Mouse (Mus musculus): ENCODE data around the gene Mapkap1. TPM values are rescaled to one million over a fixed set of nuclear protein-coding genes. Genes with fewer than 3 reads are reported as not detected.

Mapkap1 gene
- polyA plus RNA-seq, 1 experiment from 2014 or later: 95.9 TPM

- Histone ChIP-seq H3K4me1 (peaks cover 10% of the 10 kb centered on the region; the same call in 1 of the 2 replicates), H3K4me3 (peak overlapping the region; percentile 42), H3K27me3 (no peaks in the 10 kb centered on the region), H3K36me3 (no peaks in the 10 kb centered on the region), H3K27ac (peak overlapping the region; percentile 63), H3K9me3 (no peaks in the 10 kb centered on the region), H3K9ac (peak overlapping the region; percentile 17; the same call in 1 of the 2 replicates), H3K4me2 (peak overlapping the region; percentile 72)
- peak; percentile 82 for ATAC-seq (ENCODE audit: insufficient number of reproducible peaks, low FRiP score, low TSS enrichment, low read depth)
- WGBS: 9% methylated on average over 21 of the region's 21 CpGs
These were observed 239.4 kb downstream of the Mapkap1 start for GRCm38 (mm10) chr2:34645851-34646540.

- peaks cover 10% of the 10 kb centered on the region; the same call in 1 of the 2 replicates for H3K4me1 ChIP-seq
- 15% methylated on average over 5 of the region's 5 CpGs for WGBS
- H3K4me3 ChIP-seq: peak overlapping the region; percentile 42
- H3K27ac ChIP-seq: no peak overlapping the region
- ATAC-seq (ENCODE audit: insufficient number of reproducible peaks, low FRiP score, low TSS enrichment, low read depth): no peak; the same call in 1 of the 2 replicates
- no peaks in the 10 kb centered on the region for H3K27me3 ChIP-seq
- H3K4me2 ChIP-seq: peak overlapping the region; percentile 72
- H3K9me3 ChIP-seq: no peaks in the 10 kb centered on the region
- H3K36me3 ChIP-seq: no peaks in the 10 kb centered on the region
- no peak overlapping the region for H3K9ac ChIP-seq
These were observed 239.9 kb downstream of the Mapkap1 start for GRCm38 (mm10) chr2:34646541-34646865.

GRCm38 (mm10) chr2:34647410-34647809 lies 240.8 kb downstream of the Mapkap1 start:
- no peak overlapping the region for H3K4me2 ChIP-seq
- no peaks in the 10 kb centered on the region for H3K9me3 ChIP-seq
- no peak overlapping the region for H3K9ac ChIP-seq
- H3K4me1 ChIP-seq: peaks cover 10% of the 10 kb centered on the region; the same call in 1 of the 2 replicates
- H3K27ac ChIP-seq: no peak overlapping the region
- no peak overlapping the region for H3K4me3 ChIP-seq
- WGBS: 71% methylated on average over 11 of the region's 11 CpGs
- H3K27me3 ChIP-seq: no peaks in the 10 kb centered on the region
- ATAC-seq (ENCODE audit: insufficient number of reproducible peaks, low FRiP score, low TSS enrichment, low read depth): no peak
- H3K36me3 ChIP-seq: no peaks in the 10 kb centered on the region

- 41% methylated on average over 10 of the region's 10 CpGs for WGBS
- no peak overlapping the region for H3K4me3 ChIP-seq
- no peak overlapping the region for H3K4me2 ChIP-seq
- H3K9ac ChIP-seq: no peak overlapping the region
- H3K27ac ChIP-seq: no peak overlapping the region
- no peaks in the 10 kb centered on the region for H3K9me3 ChIP-seq
- ATAC-seq (ENCODE audit: insufficient number of reproducible peaks, low FRiP score, low TSS enrichment, low read depth): no peak
- H3K4me1 ChIP-seq: peaks cover 15% of the 10 kb centered on the region
- peaks cover 11% of the 10 kb centered on the region; the same call in 1 of the 2 replicates for H3K27me3 ChIP-seq
- H3K36me3 ChIP-seq: no peaks in the 10 kb centered on the region
These were observed 261.2 kb downstream of the Mapkap1 start for GRCm38 (mm10) chr2:34667820-34668219.

GRCm38 (mm10) chr2:34668440-34669191 lies 262.0 kb downstream of the Mapkap1 start:
- H3K36me3 ChIP-seq: no peaks in the 10 kb centered on the region
- H3K9me3 ChIP-seq: no peaks in the 10 kb centered on the region
- peaks cover 15% of the 10 kb centered on the region for H3K4me1 ChIP-seq
- peaks cover 11% of the 10 kb centered on the region; the same call in 1 of the 2 replicates for H3K27me3 ChIP-seq
- WGBS: 33% methylated on average over 17 of the region's 17 CpGs
- no peak overlapping the region for H3K27ac ChIP-seq
- no peak for ATAC-seq (ENCODE audit: insufficient number of reproducible peaks, low FRiP score, low TSS enrichment, low read depth)
- H3K4me3 ChIP-seq: 0 out of 2 replicates have a peak overlapping the region, but pooled peaks have one; percentile 3
- H3K9ac ChIP-seq: no peak overlapping the region
- no peak overlapping the region for H3K4me2 ChIP-seq

GRCm38 (mm10) chr2:34669203-34669746 lies 262.7 kb downstream of the Mapkap1 start:
- H3K36me3 ChIP-seq: 0 out of 2 replicates have a peak, but pooled peaks cover 5% of the 10 kb centered on the region
- no peak overlapping the region for H3K4me2 ChIP-seq
- no peaks in the 10 kb centered on the region for H3K9me3 ChIP-seq
- peaks cover 15% of the 10 kb centered on the region for H3K4me1 ChIP-seq
- H3K27ac ChIP-seq: no peak overlapping the region
- H3K4me3 ChIP-seq: no peak overlapping the region
- H3K9ac ChIP-seq: no peak overlapping the region
- 62% methylated on average over 8 of the region's 8 CpGs for WGBS
- H3K27me3 ChIP-seq: peaks cover 11% of the 10 kb centered on the region; the same call in 1 of the 2 replicates
- no peak for ATAC-seq (ENCODE audit: insufficient number of reproducible peaks, low FRiP score, low TSS enrichment, low read depth)

- Histone ChIP-seq H3K9ac (no peak overlapping the region), H3K27me3 (peaks cover 11% of the 10 kb centered on the region; the same call in 1 of the 2 replicates), H3K4me3 (no peak overlapping the region), H3K4me2 (no peak overlapping the region), H3K36me3 (peaks cover 12% of the 10 kb centered on the region; the same call in 1 of the 2 replicates), H3K27ac (no peak overlapping the region), H3K9me3 (no peaks in the 10 kb centered on the region), H3K4me1 (peaks cover 15% of the 10 kb centered on the region)
- whole genome bisulfite sequencing: 72% methylated on average over 6 of the region's 6 CpGs
- no peak for ATAC-seq (ENCODE audit: insufficient number of reproducible peaks, low FRiP score, low TSS enrichment, low read depth)
These were observed 263.9 kb downstream of the Mapkap1 start for GRCm38 (mm10) chr2:34670470-34670869.

GRCm38 (mm10) chr2:34671385-34672026 lies 264.9 kb downstream of the Mapkap1 start:
- peak overlapping the region; percentile 76 for H3K27ac ChIP-seq
- no peaks in the 10 kb centered on the region for H3K9me3 ChIP-seq
- WGBS: 20% methylated on average over 31 of the region's 31 CpGs

GRCm38 (mm10) chr2:34673846-34674245 lies 267.3 kb downstream of the Mapkap1 start:
- Histone ChIP-seq H3K9ac (no peak overlapping the region), H3K4me2 (no peak overlapping the region), H3K4me3 (no peak overlapping the region), H3K36me3 (peaks cover 43% of the 10 kb centered on the region), H3K9me3 (no peaks in the 10 kb centered on the region), H3K27me3 (peaks cover 2% of the 10 kb centered on the region; the same call in 1 of the 2 replicates), H3K4me1 (peaks cover 9% of the 10 kb centered on the region; the same call in 1 of the 2 replicates), H3K27ac (no peak overlapping the region)
- ATAC-seq (ENCODE audit: insufficient number of reproducible peaks, low FRiP score, low TSS enrichment, low read depth): no peak
- WGBS: 84% methylated on average over 11 of the region's 11 CpGs

More at GRCm38 (mm10) chr2:34671385-34672026, 264.9 kb downstream of the Mapkap1 start:
- Histone ChIP-seq H3K4me3 (peak overlapping the region; percentile 51), H3K9ac (peak overlapping the region; percentile 57), H3K4me1 (peaks cover 15% of the 10 kb centered on the region), H3K36me3 (peaks cover 20% of the 10 kb centered on the region), H3K27me3 (peaks cover 11% of the 10 kb centered on the region; the same call in 1 of the 2 replicates), H3K4me2 (peak overlapping the region; percentile 86)
- ATAC-seq (ENCODE audit: insufficient number of reproducible peaks, low FRiP score, low TSS enrichment, low read depth): no peak; the same call in 1 of the 2 replicates
